Mouse (Mus musculus) cerebellum, postnatal 36 days (tissue): ENCODE results near the gene Kcnab3.
"Not testable (repeated sequence)": the region's sequence is repeated elsewhere in the genome, so short reads cannot be mapped to it uniquely, and the experiment has no call there.

Experiments used
- DNase-seq, 2 experiments: peaks; one replicate each; pipeline ENCODE4 v3.0.0; 2021 to 2022; ENCODE audit warnings: mixed read lengths in 2 of 2

The Kcnab3 gene

GRCm38 (mm10) chr11:69325628-69326407 is at the start of gene Kcnab3:
Gene Kcnab3 (plus strand): TSS chr11:69326258.
- DNase-seq = peak; percentile 69 to 71

- no peak for DNase-seq
These were observed 48.8 kb upstream of the Kcnab3 start for GRCm38 (mm10) chr11:69277267-69277666.

GRCm38 (mm10) chr11:69291111-69291510 is 34.9 kb upstream of the Kcnab3 start:
- no peak for DNase-seq

- DNase-seq = no peak
These were observed 30.8 kb upstream of the Kcnab3 start for GRCm38 (mm10) chr11:69295286-69295685.

- DNase-seq = no peak
These were observed 28.3 kb upstream of the Kcnab3 start for GRCm38 (mm10) chr11:69297799-69298198.

GRCm38 (mm10) chr11:69298231-69298630 is 27.8 kb upstream of the Kcnab3 start:
- no peak for DNase-seq

- peak in 1 of 2 experiments; percentile 11 for DNase-seq
These were observed 23.2 kb upstream of the Kcnab3 start for GRCm38 (mm10) chr11:69302817-69303216.

GRCm38 (mm10) chr11:69305291-69305690 is 20.8 kb upstream of the Kcnab3 start:
- DNase-seq = no peak

GRCm38 (mm10) chr11:69306039-69306438 is 20.0 kb upstream of the Kcnab3 start:
- DNase-seq = no peak

- no peak for DNase-seq
These were observed 14.8 kb upstream of the Kcnab3 start for GRCm38 (mm10) chr11:69311266-69311665.

GRCm38 (mm10) chr11:69316361-69316760 is 9.7 kb upstream of the Kcnab3 start:
- DNase-seq = no peak

- not testable (repeated sequence) for DNase-seq
These were observed 8.1 kb upstream of the Kcnab3 start for GRCm38 (mm10) chr11:69318000-69318399.

- DNase-seq = no peak
These were observed 4.5 kb upstream of the Kcnab3 start for GRCm38 (mm10) chr11:69321580-69321979.

- no peak for DNase-seq
These were observed 4.0 kb upstream of the Kcnab3 start for GRCm38 (mm10) chr11:69322010-69322409.

GRCm38 (mm10) chr11:69322693-69323471 is 3.2 kb upstream of the Kcnab3 start:
- DNase-seq = no peak

- peak; percentile 98 to 99 for DNase-seq
These were observed 2.4 kb upstream of the Kcnab3 start, which contains the start of the genes Cntrob and Trappc1 for GRCm38 (mm10) chr11:69323667-69324111. Gene Cntrob (minus strand): TSS chr11:69323775. Gene Trappc1 (plus strand): TSS chr11:69323980.

GRCm38 (mm10) chr11:69324749-69325148 is 1.3 kb upstream of the Kcnab3 start:
- no peak for DNase-seq

GRCm38 (mm10) chr11:69326408-69327156 is 524 bp downstream of the Kcnab3 start:
- DNase-seq = peak in 1 of 2 experiments; percentile 42

GRCm38 (mm10) chr11:69327157-69327442 is 1.0 kb downstream of the Kcnab3 start:
- DNase-seq = no peak

- DNase-seq = no peak
These were observed 1.6 kb downstream of the Kcnab3 start for GRCm38 (mm10) chr11:69327648-69328047.

- DNase-seq = no peak
These were observed 2.5 kb downstream of the Kcnab3 start for GRCm38 (mm10) chr11:69328517-69328916.

- no peak for DNase-seq
These were observed 5.1 kb downstream of the Kcnab3 start for GRCm38 (mm10) chr11:69331152-69331551.

- peak; percentile 77 to 80 for DNase-seq
These were observed 5.9 kb downstream of the Kcnab3 start for GRCm38 (mm10) chr11:69331929-69332405.
